Mouse (Mus musculus): ENCODE data around the gene Dntt. TPM values are rescaled to one million over a fixed set of nuclear protein-coding genes. Genes with fewer than 3 reads are reported as not detected.

Dntt gene
- total RNA-seq (2021): under 1 TPM in 1 of 2 experiments, not detected in 1; 0.21 TPM
- long read RNA-seq, experiment 1: 0 reads
- long read RNA-seq, experiment 2: 0 reads

DNA sequence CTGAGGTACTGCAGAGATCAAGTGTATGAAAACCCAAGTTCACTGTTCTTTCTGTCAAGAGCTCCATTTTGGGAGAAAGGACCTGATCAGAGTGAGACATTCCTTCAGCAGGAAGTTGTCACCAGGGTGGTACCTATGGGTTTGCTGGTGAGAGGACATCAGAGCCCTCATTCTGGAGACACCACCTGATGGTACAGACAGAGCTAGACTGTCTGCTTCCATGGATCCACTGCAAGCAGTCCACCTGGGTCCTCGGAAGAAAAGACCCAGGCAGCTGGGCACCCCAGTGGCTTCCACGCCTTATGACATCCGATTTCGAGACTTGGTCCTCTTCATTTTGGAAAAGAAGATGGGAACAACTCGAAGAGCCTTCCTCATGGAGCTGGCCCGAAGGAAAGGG is at the start of gene Dntt:
Gene Dntt (plus strand): TSS at position 57 of the 400 bp plus-strand sequence.
- no peak for DNase-seq (ENCODE audit: low spot score in 2 of 2)

DNA sequence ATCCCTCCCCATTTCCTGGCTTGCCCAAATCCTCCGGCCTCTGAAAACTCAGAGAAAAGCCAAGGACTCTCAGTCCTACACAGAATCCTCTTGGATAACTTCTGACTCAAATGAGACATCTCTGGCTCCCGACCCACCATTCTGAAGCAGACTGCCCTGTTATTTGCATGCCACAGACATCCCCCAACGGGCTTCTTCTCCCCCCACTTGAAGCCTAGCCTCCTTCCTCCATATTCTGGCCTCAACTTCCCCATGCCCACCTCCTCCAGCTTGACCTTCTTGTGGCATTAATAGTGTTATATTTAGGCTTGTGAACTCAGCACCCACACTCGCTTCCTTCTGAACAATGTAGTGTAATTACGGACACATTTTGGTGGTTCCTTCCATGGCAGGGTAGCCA is 48.4 kb upstream of the Dntt start:
- no peak for DNase-seq (ENCODE audit: low spot score in 2 of 2)

DNA sequence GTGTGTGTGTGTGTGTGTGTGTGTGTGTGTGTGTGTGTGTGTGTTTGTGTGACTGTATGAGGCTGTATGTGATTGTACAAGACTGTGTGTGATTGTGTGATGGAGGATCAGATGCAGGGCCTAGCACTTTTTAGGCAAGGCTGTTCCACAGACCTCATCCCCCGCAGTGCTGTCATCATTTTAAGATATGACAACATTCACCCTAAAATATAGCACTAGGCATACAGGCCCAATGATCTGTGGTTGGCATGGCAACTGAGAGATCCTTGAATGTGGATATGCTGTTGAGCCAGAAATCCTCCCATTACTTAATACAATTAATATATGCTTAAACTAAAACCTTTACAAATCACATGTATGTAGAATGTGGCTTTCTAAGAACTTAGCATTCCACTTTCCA is 44.5 kb upstream of the Dntt start:
- no peak for DNase-seq (ENCODE audit: low spot score in 2 of 2)

DNA sequence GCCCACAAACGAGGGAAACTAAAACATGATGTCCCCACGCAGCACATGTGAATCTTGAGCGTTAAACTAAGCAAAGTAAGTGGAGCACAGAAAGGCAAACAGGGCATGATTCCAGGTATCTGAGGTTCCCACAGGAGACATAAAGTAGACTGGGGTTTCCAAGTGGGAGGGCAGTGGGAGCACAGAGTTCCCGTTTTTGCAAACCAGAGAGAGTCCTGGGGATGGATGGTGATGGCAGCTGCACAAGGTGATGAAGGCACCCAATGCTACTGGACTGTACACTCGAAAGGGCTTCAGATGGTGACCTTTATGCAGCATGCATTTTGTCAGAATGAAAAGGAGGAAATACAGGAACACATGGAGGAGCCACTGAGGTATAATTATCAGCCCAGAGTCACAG is 40.2 kb upstream of the Dntt start:
- no peak for DNase-seq (ENCODE audit: low spot score in 2 of 2)

DNA sequence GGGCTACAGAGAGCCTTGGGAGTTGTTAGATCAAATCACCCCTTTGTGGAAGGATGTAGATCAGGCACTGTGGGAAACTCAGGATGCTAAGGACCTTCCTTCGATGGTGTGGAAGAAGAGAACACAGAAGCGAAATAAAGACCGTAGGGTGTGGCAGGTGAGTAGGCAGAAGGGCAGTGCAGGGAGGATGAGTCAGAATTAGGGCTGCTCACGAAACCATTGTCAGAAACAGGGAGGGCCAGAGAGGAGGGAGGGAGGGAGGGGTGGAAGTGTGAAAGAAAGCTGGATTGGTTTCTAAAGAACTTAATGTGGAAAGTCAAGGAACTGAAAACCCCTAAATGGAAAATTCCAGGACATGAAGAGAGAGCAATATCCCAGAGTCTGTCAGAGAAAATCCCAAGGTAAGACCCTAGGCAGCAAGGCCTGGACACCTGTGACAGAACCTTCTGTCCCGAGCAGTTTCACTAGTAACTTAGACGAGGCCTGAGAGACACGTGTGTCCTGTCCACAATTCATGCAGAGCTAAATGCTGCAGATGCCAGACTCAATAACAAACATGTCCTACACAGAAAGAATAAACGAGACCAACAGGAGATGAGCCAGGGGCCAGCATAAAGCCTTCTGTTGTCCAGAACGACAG is 39.0 kb upstream of the Dntt start:
- DNase-seq (ENCODE audit: low spot score in 2 of 2): no peak

DNA sequence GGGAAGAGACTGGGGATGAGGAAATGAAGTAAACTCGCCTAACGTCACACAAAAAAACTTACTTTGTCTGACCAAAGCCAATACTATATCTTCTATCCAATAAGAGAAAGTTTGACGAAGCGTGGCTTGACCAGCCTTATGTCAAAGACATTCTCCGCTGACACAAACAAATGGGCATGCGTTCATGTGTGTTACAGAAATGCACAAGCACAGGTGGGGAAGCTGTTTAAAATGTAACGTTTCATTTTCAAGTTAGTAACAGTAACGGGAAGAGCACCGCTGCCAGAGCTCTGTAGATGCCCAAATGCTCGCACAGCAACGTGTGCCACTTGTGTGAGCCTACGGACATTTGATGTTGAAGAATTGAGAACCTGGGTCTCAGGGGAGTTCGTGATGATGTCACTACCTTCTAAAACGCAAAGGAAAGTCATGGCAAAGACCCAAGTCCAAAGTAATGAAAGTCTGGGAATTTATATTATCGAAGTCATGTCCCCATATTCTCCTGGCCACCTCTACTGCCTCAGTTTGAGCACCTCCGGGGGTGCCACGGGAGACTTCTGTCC is 38.2 kb upstream of the Dntt start:
- DNase-seq (ENCODE audit: low spot score in 2 of 2): no peak

DNA sequence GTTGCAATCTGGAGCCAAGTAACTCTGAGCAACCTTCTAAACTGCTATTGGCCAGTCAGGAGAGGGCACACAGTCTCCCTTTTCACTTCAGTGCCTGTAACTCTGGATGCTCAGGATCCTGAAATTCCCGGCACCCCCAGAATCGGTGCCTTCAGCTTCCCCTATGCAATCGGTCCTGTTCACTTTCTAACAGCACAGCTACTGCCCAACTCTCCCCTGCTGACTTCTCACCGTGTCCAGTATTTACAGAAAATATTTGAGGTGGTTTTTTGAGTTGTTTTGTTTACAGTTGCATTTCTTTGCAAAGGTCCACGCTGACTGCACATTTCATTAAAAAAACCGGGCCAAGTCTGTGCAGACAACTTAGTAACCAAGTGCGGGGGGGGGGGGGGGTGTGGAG is 37.4 kb upstream of the Dntt start:
- DNase-seq (ENCODE audit: low spot score in 2 of 2): no peak

DNA sequence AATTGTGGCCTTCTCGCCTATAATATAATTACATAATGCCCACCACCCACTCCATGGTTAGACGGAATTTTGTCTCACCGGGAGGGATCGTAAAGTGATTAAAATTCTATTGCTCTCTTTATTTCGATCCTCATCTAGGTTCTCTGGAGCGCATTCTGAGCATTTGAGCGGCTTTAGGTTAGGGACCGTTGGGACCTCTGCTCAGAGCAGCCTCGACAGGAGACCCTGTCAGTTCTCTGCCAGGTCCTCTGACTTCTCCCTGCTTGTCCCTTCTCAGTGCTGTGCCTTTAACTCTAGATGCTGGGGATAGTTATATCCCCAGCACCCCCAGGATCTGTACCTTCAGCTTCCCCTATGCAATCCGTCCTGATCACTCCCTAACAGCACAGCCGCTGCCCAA is 37.0 kb upstream of the Dntt start:
- DNase-seq (ENCODE audit: low spot score in 2 of 2): no peak

DNA sequence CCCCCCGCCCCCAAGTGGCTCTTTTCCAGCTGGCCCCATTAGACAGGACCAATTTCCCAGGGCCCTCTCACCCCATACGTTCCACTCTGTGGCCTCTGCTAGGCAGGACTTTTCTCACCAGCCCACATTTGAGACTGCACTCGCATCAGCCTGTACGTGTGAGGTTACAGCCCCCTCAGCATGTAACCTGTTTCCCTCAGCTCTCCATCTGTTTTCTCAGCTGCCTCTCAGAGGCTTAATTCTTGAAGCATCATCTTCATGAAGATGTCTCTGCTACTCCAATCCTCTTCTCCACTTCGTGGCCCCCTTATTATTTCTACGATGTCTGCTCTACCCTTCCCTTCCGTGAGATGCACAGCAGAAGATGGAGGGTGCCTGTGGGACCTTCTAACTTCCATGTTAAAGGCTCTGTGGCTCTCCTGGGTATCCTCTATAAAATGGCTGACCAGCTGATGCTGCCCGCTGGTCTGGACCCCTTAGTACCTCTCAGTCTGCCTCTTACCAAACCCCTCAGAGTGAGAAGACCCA is 36.5 kb upstream of the Dntt start:
- no peak for DNase-seq (ENCODE audit: low spot score in 2 of 2)

DNA sequence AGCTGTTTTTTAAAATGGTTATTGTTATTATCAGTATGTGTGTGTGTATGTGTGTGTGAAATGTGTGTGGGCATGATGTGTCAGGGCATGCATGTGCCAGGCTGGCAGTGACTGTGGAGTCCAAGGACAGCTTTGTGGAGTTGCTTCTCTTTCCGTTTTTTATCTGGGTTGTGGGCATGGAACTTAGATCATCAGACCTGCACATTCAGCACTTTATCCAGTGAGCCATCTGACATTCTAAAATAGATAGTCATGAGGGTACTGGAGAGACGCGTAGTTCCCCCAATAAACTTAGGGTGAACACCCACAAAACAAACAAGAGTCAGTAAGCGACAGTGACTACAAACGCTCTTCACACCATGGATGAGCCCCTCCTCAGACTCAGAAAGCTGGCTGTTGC is 35.7 kb upstream of the Dntt start:
- no peak for DNase-seq (ENCODE audit: low spot score in 2 of 2)

DNA sequence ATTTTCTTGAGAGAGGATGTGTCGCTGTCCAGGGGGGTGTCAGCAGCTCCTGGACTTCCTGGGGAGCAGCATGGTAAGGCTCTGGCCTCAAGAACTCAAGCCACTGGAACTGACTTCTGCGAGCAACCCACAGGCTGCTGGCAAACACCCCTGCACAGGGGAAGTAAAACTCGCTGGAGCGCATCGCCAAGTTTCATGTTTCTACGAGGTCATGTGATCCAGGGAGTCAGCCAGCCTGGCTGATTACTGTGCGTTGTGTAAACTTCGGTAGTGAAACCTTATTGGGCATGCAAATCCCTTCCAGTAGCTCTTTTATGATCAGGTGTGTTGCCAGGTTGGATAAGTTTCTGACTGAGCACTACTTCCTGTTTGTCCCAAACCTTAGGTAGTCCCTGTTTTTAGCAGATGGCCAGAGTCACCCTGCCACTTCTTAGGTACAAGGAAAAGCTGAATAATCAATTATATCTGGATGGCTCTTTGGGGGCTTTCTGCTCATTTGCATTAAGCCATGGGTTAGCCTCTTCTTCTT is 35.0 kb upstream of the Dntt start, which contains the start of gene Blnk:
Gene Blnk (minus strand): TSS at position 479 of the 529 bp plus-strand sequence.
- peak in 1 of 2 experiments; percentile 61 for DNase-seq (ENCODE audit: low spot score in 2 of 2)

DNA sequence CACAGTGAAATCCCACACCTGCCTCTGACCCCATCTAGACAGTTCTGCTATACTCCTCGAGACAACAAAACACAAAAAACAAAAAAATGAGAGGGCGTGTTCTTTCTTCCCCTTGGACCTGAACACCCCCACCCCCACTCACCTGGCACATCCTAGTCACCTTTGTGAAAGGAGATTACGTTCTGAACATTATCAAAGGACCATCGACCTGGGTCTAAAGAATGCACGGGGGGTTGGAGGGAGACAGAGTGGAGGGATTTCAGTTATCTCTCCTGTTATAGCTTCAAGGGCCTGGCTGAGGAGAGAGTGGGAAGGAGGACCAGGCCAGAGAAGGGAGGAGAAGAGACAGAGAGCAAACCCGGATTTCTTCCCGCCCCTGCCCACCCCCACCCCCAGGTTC is 34.2 kb upstream of the Dntt start:
- DNase-seq (ENCODE audit: low spot score in 2 of 2): no peak

DNA sequence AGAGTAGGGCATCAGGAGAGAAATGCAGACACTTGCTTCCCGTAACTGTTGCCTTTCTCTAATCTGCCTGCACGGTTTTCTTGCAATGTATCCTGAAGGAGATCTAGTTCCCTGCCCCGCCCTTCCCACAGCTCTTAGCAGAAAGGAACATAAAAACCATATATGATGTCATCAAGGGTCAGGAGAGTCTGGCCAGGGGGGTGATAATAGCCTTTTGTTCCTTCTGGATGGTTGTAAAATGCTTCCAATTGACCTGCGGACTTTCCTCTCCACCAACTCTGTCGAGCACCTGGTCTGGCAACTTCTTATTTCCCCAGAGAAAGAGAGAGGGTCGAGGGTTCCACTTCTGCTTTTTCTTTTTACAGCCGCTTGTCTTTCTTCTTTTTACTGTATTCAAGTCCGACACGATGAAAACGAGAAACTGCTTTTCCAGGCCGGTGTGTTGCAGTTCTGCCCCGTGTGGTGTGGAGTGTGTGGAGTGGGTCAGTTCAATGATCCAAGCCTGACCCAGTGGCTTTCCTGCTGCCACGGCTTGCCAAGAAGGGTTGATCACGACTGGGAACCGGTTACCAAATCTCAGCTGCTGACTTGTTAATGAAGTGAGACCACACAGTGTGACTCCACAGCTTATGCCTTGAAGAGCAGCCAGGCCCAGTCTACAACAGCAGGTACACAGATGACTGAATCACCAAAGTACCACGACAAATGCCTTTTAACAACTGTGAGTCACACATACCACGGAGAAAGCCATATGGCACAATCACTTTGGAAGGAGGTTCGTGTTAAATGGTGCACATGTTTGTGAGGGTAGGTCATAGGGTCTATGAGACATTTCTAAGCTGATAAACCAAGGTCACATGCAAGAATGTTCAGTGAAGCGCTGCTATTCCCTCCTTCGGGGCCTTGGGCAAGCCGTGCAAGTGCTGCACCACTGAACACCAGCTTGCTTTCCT is 33.4 kb upstream of the Dntt start:
- peak in 1 of 2 experiments; percentile 39 for DNase-seq (ENCODE audit: low spot score in 2 of 2)

DNA sequence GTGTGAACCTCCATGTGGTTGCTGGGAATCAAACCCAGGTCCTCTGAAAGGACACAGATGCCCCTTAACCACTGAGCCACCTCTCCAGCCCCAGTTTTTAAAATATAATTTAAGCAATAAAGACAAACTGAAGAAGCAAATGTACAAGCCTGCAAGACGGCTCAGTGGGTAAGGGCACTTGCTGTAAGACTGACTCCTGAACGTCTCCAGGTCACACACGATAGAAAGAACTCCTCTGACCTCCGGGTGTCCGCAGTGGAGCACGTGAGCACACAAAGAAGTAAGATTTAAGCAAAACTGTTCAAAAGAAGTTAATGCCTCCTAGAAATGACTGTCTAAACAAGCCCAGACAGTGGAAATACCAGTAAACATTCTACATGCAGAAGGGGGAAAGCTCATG is 32.4 kb upstream of the Dntt start:
- DNase-seq (ENCODE audit: low spot score in 2 of 2): no peak

DNA sequence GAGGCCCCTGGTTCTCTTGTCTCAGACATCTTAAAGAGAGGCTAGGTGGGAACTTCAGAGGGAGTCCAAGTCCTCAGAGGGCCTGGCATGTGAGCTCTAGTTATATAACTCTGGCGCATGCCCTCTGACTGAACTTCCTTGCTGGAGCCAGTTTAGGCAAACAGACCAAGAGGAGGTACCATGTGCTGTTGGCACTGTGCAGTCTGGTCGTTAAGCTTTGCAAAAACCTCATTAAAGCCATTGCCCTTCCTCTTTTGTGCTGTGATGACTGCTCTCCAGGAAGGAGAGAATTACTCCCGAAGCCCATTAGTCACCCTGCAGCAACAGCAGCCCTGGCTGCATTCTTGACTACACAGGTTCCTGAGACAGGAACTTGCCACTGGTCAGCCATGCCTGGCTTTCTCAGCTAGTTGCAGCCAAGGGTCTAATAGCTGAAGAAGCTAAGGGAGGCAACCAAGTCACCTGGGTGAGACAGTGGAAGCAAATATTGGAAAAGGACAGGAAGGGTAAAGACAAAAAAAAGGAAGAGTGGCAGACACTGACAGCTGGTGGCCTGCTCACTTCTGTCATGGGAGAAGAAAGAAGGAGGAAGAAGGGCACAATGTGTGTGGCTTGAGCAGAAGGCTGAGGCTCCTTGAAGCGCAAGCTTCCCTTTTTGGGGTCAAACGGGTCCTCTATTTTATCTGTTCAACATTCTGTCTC is 30.5 kb upstream of the Dntt start:
- no peak for DNase-seq (ENCODE audit: low spot score in 2 of 2)

DNA sequence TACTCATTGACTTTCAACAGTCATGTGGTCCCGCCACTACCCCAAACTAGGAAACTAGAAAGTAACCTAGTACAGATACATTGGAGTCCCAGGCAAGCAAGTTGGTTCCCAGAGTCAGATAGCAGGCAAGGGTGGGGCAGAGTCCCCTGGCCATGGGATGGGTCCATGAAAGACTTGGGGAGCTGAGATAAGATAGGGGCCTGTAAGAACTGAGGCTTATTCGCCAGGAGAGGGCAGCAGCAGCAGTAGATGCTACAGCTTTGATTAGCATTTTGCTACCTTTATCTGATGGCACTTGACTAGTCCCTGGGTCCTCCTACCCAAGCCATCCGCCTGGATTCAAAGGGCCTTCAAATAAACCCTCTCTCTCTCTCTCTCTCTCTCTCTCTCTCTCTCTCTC is 29.5 kb upstream of the Dntt start:
- no peak for DNase-seq (ENCODE audit: low spot score in 2 of 2)

DNA sequence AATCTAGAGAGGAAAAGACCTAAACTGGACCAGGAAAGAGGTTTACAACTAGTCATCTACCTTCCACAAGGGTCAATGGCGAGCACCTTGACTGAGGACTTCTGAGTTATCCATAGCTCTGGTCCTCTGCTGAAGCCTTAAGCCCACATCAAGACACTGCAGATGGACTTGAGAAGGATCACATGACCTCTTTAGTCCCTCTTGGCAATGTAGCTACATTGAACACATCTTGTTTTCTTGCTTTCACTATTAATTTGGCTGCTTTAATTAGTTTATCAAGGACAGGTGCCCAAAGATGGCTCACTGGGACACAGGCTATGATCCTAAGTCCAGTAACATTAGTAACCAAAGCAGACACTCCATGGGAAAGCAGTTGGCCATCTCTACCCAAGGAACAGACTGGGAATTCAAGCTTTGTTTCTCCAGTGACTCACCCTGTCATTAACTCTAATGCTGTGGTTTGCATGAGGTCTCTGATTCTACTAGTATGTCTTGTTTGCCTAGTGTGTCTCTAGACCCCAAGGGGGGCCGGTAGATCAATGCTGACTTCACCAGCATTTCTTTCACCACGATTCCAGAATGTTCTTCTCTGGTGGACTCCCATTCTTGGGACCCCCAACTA is 25.3 kb upstream of the Dntt start:
- DNase-seq (ENCODE audit: low spot score in 2 of 2): no peak

DNA sequence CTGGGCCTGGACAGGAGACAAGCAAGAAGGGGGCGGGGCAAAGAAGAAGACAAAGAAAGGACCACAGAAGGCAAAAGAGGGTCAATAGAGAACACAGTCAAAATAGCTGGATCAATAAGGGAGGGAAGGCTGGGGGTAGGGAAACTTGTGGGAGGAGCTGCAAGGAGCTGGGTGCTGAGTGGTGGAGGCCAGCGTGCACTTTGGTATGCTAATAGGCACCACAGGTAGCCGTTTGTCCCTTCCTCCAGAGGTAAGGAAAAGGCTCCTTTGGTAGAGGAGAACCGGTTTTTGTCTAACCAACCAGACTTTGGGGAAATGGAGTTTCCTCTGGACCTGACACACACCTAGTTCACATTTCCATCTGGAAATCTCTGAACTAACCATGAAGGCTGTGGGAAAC is 22.5 kb upstream of the Dntt start:
- DNase-seq (ENCODE audit: low spot score in 2 of 2): no peak

DNA sequence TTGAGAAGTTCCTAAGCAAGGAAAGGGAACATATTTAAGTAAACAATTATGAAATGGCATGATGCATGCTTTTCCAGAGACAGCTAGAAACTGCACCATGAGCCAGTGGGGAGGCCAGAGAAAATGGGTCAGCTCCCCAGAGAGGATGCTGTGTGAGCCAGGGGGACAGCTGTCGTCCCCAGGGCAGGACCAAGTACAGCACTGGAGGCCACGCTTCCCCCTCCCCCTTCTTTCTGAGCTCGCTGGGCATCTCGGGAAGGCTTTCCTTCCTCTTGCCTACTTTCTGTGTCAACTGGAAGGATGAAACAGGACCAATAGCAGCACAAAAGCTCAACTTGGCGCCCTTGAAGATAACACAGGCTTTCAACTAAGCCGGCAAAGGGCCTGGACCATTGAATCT is 21.7 kb upstream of the Dntt start:
- DNase-seq (ENCODE audit: low spot score in 2 of 2): no peak

DNA sequence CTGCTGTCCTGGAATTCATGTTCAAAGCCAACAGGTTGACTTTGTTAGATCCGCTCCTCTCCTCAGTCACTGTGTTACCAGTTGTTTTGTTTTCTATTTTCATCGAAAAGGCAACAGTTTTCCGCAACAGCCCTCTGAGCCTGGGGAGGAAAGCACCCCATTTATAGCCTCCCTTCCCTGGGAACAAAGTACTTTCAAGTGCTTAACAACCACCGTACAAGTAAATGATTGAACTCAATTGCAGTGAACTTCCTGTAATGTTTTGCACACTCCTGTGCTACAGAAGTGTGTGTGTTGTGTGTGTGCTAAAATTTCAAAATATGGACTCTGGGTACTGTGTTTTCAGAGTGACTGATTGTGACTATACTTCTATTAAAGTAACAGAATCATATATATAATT is 21.3 kb upstream of the Dntt start:
- DNase-seq (ENCODE audit: low spot score in 2 of 2): no peak
